Mouse (Mus musculus) layer of hippocampus, adult 9-11 months (tissue): ENCODE measurements at regions not wholly inside any gene's neighbourhood (a gene's known extent, or its start where the extent isn't known, plus 50 kb on each side); places are given as distances from the start of the nearest gene placed in this dataset.

Experiments used
- DNase-seq: peaks from one replicate; pipeline ENCODE4 v3.0.0; 2022

GRCm38 (mm10) chr4:5206394-5207099, 413.4 kb upstream of the Impad1 start:
- DNase-seq = peak; percentile 11

DNA sequence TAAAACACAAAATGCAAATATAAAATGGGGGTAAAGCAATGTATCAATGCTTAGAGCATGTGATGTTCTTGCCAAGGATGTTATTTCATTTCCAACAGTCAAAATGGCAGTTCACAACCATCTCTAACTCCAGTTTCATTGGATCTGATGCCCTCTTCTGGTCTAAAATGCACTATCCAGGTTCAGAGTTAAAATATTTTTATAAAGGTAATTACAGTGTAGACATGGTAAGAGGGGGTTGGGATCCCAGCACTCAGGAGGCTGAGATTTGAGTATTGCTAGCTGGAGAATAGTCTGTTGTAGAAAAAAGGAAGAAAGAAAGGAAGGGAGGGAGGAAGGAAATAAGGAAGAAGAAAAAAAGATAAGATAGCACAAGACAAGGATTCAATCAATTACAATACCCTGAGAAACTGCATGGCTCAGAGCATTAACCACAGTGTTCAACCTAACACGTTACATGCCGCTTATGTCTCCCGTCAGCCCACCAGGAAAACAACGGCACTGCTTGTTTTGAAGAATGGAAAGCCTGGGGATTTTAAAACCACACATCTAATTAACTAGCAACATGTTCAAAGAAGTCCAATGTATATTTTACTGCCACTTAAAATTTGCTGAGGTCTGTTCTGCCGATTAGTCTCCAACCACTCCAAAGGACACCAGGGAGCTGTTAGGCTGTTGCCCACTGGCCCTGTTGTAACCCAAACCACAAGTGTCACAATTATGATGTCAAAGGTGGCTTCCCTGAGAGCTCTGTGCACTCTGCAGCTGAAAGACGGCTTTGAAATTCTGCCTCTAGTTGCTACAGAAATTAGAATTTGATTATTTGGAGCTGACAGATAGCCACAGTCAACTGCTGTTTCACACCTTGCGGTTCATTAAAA, 412.4 kb upstream of the Impad1 start:
- DNase-seq = no peak

- no peak for DNase-seq
These were observed 401.1 kb upstream of the Impad1 start for GRCm38 (mm10) chr4:5194272-5194671.

- no peak for DNase-seq
These were observed 388.4 kb upstream of the Impad1 start for GRCm38 (mm10) chr4:5181591-5181990.

GRCm38 (mm10) chr4:5178991-5179693, 386.0 kb upstream of the Impad1 start:
- DNase-seq = peak; percentile 2

GRCm38 (mm10) chr4:5165263-5165662, 372.1 kb upstream of the Impad1 start:
- DNase-seq = no peak

DNA sequence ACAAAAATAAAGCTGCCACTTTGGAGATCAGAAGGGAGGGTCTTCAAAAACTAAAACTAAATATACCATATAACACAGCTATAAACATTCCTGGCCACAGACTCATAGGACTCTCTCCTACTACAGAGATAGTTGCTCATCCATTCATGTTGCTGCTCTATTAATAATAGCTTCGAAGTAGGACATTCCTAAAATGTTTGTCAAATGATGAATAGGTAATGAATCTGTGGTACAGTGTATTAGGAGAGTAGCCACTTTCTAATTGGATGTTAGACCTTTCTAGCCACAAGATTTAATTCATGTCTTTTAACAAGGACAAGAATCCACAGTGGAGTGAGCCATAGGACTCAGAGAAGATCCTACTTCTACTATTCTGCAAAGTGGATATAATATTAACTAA, 367.8 kb upstream of the Impad1 start:
- no peak for DNase-seq

- DNase-seq = no peak
These were observed 337.6 kb upstream of the Impad1 start for GRCm38 (mm10) chr4:5130726-5131125.

- DNase-seq = no peak
These were observed 332.9 kb upstream of the Impad1 start for GRCm38 (mm10) chr4:5126059-5126458.

GRCm38 (mm10) chr4:5098411-5098810, 305.3 kb upstream of the Impad1 start:
- DNase-seq = no peak

DNA sequence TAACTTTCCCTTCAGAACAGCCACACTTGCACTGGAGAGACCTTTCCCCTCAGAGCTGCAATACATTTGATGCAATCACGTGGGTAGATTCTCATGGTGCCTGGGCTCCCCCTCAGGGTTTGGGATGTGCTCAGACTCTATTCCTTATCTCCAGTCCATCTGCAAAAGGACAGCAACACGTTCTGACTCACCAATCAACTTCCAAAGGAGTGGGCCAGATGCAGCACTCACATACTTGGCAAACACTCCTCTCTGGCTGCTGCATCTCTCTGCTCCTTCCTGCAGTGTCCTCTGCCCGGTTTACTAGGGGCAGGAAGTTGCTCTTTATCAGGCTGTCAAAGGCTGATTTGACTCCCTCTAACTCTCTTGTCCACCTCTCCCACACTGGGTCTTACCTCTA, 285.6 kb upstream of the Impad1 start:
- no peak for DNase-seq

GRCm38 (mm10) chr4:5074754-5075153, 281.6 kb upstream of the Impad1 start:
- peak; percentile 3 for DNase-seq

DNA sequence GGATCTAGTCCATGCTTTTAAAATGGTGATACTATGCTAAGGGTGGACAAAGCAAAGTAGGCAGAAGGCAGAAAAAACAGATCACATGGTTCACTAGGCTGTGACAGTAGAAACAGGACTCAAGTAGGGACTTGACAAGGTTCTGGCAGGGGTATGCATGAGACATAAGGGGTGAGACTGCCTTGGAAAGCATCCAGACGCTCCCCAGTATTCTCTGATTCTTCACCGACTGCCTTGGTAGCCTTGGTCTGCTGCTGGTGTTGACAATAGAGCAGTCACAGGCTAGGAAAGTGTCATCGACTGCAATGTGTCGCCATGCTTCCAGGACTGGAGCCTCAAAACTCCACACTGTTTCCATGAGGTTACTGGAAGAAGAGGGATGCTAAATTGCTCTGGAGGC, 278.1 kb upstream of the Impad1 start:
- DNase-seq = no peak

DNA sequence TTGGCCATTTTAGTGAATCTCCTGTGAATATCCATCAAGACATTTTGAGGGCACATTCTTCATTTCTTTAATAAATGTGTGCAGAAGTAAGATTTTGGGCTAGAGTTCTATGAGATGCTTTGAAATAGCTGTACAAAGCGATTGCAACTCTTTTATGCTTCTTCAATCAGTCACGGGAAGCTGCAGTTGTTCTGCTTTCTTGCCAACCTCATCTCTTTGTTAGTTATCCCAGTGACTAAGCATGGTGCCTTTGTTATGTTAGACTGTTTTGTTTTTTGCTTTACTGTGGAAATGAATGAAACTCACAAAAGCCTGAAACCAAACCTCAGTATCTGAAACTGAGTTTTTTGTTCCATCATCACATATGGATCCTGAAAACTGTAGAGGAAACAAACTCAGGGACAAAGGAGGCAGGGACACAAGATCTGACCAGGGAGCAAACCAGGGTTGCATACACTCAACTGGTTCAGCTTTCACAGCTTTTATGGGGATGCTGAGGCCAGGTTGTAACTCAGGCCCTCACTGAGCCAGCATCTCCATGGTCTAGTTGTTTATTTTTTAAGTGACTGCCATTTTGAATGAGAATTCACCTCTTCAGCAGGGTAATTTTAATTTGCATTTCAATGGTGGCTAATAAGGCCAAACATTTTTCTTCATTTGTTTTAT, 266.3 kb upstream of the Impad1 start:
- DNase-seq = no peak

- no peak for DNase-seq
These were observed 236.8 kb upstream of the Impad1 start for GRCm38 (mm10) chr4:5029929-5030328.

- DNase-seq = no peak
These were observed 194.3 kb upstream of the Impad1 start for GRCm38 (mm10) chr4:4987491-4987890.

DNA sequence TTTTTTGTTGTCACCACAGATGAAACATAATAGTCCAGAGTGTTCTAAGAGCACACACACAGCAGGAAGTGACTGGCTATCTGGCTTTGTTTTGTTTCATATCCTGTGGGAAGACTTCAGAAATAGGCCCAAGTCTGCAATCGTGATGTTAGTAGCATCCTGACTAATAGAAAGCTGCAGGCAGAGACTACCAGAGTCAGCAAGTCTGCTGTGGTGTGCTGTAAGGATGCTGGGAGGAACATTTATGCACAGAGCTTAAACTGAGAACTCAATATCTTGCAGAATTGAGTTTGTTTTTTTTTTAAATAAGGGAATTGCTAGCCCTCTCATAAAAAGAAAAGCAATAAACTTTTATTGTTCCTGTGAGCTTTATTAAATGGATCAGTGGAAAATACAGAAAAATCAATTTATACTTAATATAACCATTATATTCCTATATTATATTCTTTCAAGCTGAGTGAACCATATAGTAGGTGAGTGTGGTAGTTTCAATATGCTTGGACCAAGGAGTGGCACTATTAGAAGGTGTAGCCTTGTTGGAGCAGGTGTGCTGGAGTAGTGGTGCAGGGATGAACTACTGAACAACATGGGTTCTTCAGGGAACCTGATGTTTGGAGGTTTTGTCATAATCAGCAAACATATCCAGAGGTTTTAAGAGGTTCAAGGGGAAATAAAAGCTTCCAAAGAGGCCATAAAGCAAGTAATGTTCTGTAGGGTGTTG, 190.5 kb upstream of the Impad1 start:
- no peak for DNase-seq

DNA sequence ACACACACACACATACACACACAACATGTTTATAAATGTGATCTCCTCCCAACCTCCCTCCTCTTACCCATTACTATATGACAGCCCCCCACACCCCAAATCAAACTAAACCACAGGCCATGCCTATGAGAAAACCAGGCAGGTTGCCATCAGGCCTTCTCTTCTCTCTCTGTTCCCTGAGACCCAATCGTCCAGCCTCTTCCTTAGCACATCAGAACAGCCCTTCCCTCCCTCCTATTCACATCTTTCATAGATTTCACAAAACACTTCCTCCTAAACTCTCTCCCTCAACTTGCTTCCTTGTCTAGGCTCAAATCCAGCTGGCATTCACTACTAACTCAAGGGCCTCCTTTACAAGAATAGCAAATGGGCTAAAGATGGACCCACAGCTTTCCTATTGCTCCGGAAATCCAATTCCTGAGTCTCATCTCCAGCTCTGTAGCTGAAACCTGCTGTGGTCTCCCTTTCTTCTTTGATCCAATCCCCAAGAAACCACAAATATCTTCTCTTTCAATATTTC, 178.7 kb upstream of the Impad1 start:
- DNase-seq = no peak

DNA sequence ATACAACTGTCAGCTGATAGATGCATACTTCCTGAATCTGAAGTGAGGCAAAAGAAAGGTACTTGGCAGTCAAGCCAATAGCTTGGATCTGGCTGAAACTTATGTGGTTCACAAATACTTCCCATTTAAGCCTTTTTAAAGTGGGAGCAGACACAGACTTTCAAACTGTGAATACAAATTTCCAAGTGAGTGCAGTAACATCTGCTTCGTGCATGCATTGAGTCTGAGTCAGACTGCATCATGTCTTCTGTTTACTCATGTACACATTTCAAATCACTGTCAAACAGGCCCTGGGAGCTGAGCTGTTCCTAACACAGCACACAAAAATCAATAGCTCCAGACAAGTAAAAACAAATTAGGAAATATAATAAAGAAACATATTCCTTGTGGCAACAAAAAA, 155.8 kb upstream of the Impad1 start:
- peak; percentile 28 for DNase-seq

DNA sequence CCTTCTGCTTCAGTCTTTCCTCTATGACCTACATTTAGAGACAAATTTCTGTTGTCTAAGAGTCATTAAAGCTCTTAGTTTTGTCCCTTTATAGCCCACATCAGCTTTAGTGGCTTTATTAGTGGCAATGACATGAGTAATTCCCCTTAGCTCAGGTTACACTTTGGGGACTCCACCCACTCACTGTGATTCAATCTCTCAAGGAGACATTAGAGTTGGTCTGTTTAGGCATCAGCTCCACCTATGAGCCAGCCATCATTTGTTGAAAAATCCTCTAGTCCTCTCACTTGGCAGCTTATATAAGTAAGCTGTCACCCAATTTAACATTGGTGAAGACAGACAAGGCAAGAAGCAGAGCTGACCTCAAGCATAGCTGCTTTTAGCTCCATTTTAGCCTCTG, 151.3 kb upstream of the Impad1 start:
- no peak for DNase-seq

DNA sequence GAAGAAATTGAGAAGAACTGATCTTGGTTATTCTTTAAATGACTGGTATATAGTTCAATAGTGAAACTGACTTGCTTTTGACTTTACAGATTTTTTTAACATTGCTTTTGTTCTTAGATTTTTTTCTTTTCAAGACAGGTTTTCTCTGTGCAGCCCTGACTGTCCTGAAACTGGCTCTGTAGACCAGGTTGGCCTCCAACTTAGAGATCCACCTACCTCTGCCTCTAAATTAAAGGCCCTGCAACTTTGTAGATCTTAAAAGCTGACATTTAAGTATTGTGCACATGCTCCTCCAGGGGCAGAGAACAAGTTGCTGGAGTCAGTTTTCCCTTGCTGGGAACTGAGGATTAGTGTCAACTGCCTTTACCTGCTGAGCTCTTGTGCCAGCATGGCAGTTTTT, 132.6 kb upstream of the Impad1 start:
- no peak for DNase-seq

DNA sequence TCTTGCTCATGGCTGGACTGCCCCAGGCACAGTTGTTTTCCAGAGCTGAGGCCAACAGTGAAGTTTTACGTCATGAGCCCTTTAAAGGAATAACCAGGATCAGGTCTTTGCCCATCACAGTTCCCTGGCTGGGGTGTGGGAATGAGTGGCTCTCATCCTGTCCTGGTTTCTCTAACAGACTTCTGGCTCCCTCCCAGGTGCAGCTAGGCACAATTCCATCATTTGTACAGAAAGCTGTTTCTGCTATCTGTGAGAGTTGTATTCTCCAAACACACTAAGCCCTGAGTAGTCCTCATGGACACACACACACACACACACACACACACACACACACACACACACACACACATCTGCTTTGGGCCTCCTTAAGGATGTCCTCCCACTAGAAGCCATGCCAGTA, 127.1 kb upstream of the Impad1 start:
- DNase-seq = no peak
